Mouse (Mus musculus) megakaryocyte-erythroid progenitor cell, adult 5 weeks (primary cell): ENCODE results near the gene Gm9508. TPM values are rescaled to one million over a fixed set of nuclear protein-coding genes. Genes with fewer than 3 reads are reported as not detected.

Experiments
- polyA plus RNA-seq: library from polyadenylated mRNA; stranded (reverse); fragments of >175 nt; gene quantifications from 2 replicates; pipeline ENCODE4 v1.2.3, GENCODE M21; 2012

Gm9508 gene
- 0.09 TPM in 1 of 2 replicates, not detected in the other for polyA plus RNA-seq

GRCm38 (mm10) chr10:77697133-77697532 is at the start of gene Gm9508:
Gene Gm9508, minus strand, starts transcription at chr10:77697233.

GRCm38 (mm10) chr10:77741924-77742688 is 45.1 kb upstream of the Gm9508 start, which contains the start of gene Gm18596:
Gene Gm18596, minus strand, starts transcription at chr10:77742638.

GRCm38 (mm10) chr10:77726186-77726585 is 29.2 kb upstream of the Gm9508 start, which contains the start of gene Gm10100:
Gene Gm10100, plus strand, starts transcription at chr10:77726486.

GRCm38 (mm10) chr10:77720299-77720698 is 23.3 kb upstream of the Gm9508 start, which contains the start of gene Krtap12-1:
Gene Krtap12-1, plus strand, starts transcription at chr10:77720599.

GRCm38 (mm10) chr10:77715507-77715906 is 18.5 kb upstream of the Gm9508 start, which contains the start of gene Gm10142:
Gene Gm10142, plus strand, starts transcription at chr10:77715807.

GRCm38 (mm10) chr10:77711157-77711556 is 14.1 kb upstream of the Gm9508 start, which contains the start of gene Gm10024:
Gene Gm10024, plus strand, starts transcription at chr10:77711457.

GRCm38 (mm10) chr10:77706326-77706725 is 9.3 kb upstream of the Gm9508 start, which contains the start of gene Gm10272:
Gene Gm10272, plus strand, starts transcription at chr10:77706626.

GRCm38 (mm10) chr10:77690356-77690807 is 6.7 kb downstream of the Gm9508 start, which contains the start of gene Gm19402:
Gene Gm19402, minus strand, starts transcription at chr10:77690757.

GRCm38 (mm10) chr10:77685895-77686664 is 11.0 kb downstream of the Gm9508 start, which contains the start of gene Tspear:
Gene Tspear, plus strand, starts transcription at chr10:77686569.

Other genes starting within 250 kb of the Gm9508 start
- 75.0 and 77.7 TPM in 2 replicates for gene Fam207a, start 181.4 kb downstream of the Gm9508 start, polyA plus RNA-seq
- 23.7 and 24.8 TPM in 2 replicates for gene Itgb2, start 167.0 kb downstream of the Gm9508 start, polyA plus RNA-seq
- gene Pttg1ip, start 115.5 kb downstream of the Gm9508 start, polyA plus RNA-seq: 119 and 164 TPM in 2 replicates
- gene Sumo3, start 91.1 kb downstream of the Gm9508 start, polyA plus RNA-seq: 207 and 270 TPM in 2 replicates
- 2.6 TPM in 1 of 2 replicates, not detected in the other for gene Gm49325, start 91.0 kb downstream of the Gm9508 start, polyA plus RNA-seq
- gene Ube2g2, start 75.0 kb downstream of the Gm9508 start, polyA plus RNA-seq: 43.2 and 45.3 TPM in 2 replicates
- gene Tspear, start 10.7 kb downstream of the Gm9508 start, polyA plus RNA-seq: 0.16 and 0.70 TPM in 2 replicates
- not detected in 2 replicates for gene Gm19402, start 6.5 kb downstream of the Gm9508 start, polyA plus RNA-seq
- gene Gm10272, start 9.4 kb upstream of the Gm9508 start, polyA plus RNA-seq: not detected in 2 replicates
- not detected in 2 replicates for gene Gm10024, start 14.2 kb upstream of the Gm9508 start, polyA plus RNA-seq
- gene Gm10142, start 18.6 kb upstream of the Gm9508 start, polyA plus RNA-seq: not detected in 2 replicates
- gene Krtap12-1, start 23.4 kb upstream of the Gm9508 start, polyA plus RNA-seq: not detected in 2 replicates
- not detected in 2 replicates for gene Gm10100, start 29.3 kb upstream of the Gm9508 start, polyA plus RNA-seq
- not detected in 2 replicates for gene Gm18596, start 45.4 kb upstream of the Gm9508 start, polyA plus RNA-seq
- gene Gm9736, start 54.1 kb upstream of the Gm9508 start, polyA plus RNA-seq: not detected in 2 replicates
- not detected in 2 replicates for gene Gm3233, start 62.4 kb upstream of the Gm9508 start, polyA plus RNA-seq
- gene Gm3238, start 74.1 kb upstream of the Gm9508 start, polyA plus RNA-seq: not detected in 2 replicates
- not detected in 2 replicates for gene Gm7138, start 79.7 kb upstream of the Gm9508 start, polyA plus RNA-seq
- gene Gm3250, start 85.3 kb upstream of the Gm9508 start, polyA plus RNA-seq: not detected in 2 replicates
- gene Gm7137, start 91.0 kb upstream of the Gm9508 start, polyA plus RNA-seq: not detected in 2 replicates
- not detected in 2 replicates for gene Gm9639, start 97.8 kb upstream of the Gm9508 start, polyA plus RNA-seq
- not detected in 2 replicates for gene Gm19668, start 101.9 kb upstream of the Gm9508 start, polyA plus RNA-seq
- gene Gm9507, start 114.6 kb upstream of the Gm9508 start, polyA plus RNA-seq: not detected in 2 replicates
- not detected in 2 replicates for gene Gm2696, start 117.4 kb upstream of the Gm9508 start, polyA plus RNA-seq
- not detected in 2 replicates for gene Krtap10-4, start 129.9 kb upstream of the Gm9508 start, polyA plus RNA-seq
- gene Krtap10-10, start 138.7 kb upstream of the Gm9508 start, polyA plus RNA-seq: not detected in 2 replicates
- gene Gm36176, start 149.6 kb upstream of the Gm9508 start, polyA plus RNA-seq: not detected in 2 replicates
- 0.12 TPM in 1 of 2 replicates, not detected in the other for gene Gm10318, start 155.6 kb upstream of the Gm9508 start, polyA plus RNA-seq
- gene Gm3285, start 164.7 kb upstream of the Gm9508 start, polyA plus RNA-seq: not detected in 2 replicates
- 0.07 and 0.10 TPM in 2 replicates for gene Lrrc3, start 205.3 kb upstream of the Gm9508 start, polyA plus RNA-seq